Mouse (Mus musculus) E14TG2a.4 (cell line): ENCODE measurements at regions not wholly inside any gene's neighbourhood (a gene's known extent, or its start where the extent isn't known, plus 50 kb on each side); places are given as distances from the start of the nearest gene placed in this dataset.

Source experiments
- CTCF ChIP-seq: conservative IDR thresholded peaks from 2 replicates; pipeline ENCODE4 v1.5.1; 2014; ENCODE audit warnings: low read length
- NANOG ChIP-seq: IDR thresholded peaks from 2 replicates; pipeline ENCODE4 v1.6.1; 2014; ENCODE audit warnings: borderline replicate concordance, low read length, mixed read lengths
- POU5F1 ChIP-seq: IDR thresholded peaks from 2 replicates; pipeline ENCODE4 v1.6.1; 2014; ENCODE audit warnings: low read length, borderline replicate concordance

GRCm38 (mm10) chr13:28653362-28653761, 300.2 kb downstream of the Sox4 start:
- TF ChIP-seq CTCF (no peak), NANOG (no peak), POU5F1 (no peak)
